Mouse (Mus musculus) hindbrain, embryonic 11.5 days (tissue): ENCODE results near the gene Usp21. TPM values are rescaled to one million over a fixed set of nuclear protein-coding genes. Genes with fewer than 3 reads are reported as not detected.
"Not testable (repeated sequence)": the region's sequence is repeated elsewhere in the genome, so short reads cannot be mapped to it uniquely, and the experiment has no call there.

Experiments used
- ATAC-seq: fragments of 200-750 bp; cut with Nextera tagmentation; 2 replicates; pipeline ENCODE4 v1.8.0; 2017; ENCODE audit warnings: mild to moderate bottlenecking, moderate TSS enrichment, moderate library complexity; ENCODE audit not compliant: low FRiP score
- DNase-seq: peaks from one replicate; pipeline ENCODE4 v3.0.0-alpha.2; 2015; ENCODE audit warnings: low spot score
- H3K27ac ChIP-seq: fragments of 300-500 bp; sonication (generic); 2 replicates; pipeline ENCODE4 v1.5.1; 2014; ENCODE audit warnings: mild to moderate bottlenecking, low read depth, low read length
- H3K27me3 ChIP-seq: fragments of 300-500 bp; sonication (generic); 2 replicates; pipeline ENCODE4 v1.6.1; 2014; ENCODE audit warnings: mild to moderate bottlenecking, low read length, moderate library complexity, mixed read lengths; ENCODE audit not compliant: control insufficient read depth, insufficient read depth
- H3K36me3 ChIP-seq: fragments of 300-500 bp; sonication (generic); 2 replicates; pipeline ENCODE4 v1.6.1; 2014; ENCODE audit warnings: mild to moderate bottlenecking, low read length, moderate library complexity, mixed read lengths; ENCODE audit not compliant: control insufficient read depth, insufficient read depth
- H3K4me1 ChIP-seq: fragments of 300-500 bp; sonication (generic); replicated peaks from 2 replicates; pipeline ENCODE4 v1.6.1; 2014; ENCODE audit warnings: low read length, mixed read lengths; ENCODE audit not compliant: control insufficient read depth, insufficient read depth
- H3K4me2 ChIP-seq: fragments of 300-500 bp; sonication (generic); replicated peaks from 2 replicates; pipeline ENCODE4 v1.6.1; 2014; ENCODE audit warnings: mild to moderate bottlenecking, low read depth, low read length
- H3K4me3 ChIP-seq: fragments of 300-500 bp; sonication (generic); 2 replicates; pipeline ENCODE4 v1.5.1; 2014; ENCODE audit warnings: low read depth, low read length
- H3K9ac ChIP-seq: fragments of 300-500 bp; sonication (generic); 2 replicates; pipeline ENCODE4 v1.6.1; 2014; ENCODE audit warnings: low read depth, low read length
- H3K9me3 ChIP-seq: fragments of 300-500 bp; sonication (generic); 2 replicates; pipeline ENCODE4 v1.6.1; 2016; ENCODE audit warnings: low read length; ENCODE audit not compliant: control insufficient read depth
- WGBS: fragments of 180-500 bp; shearing (Covaris S2); extraction: QIAGEN DNeasy Blood & Tissue Kit; methylation state at CpG from one replicate; pipeline ENCODE4 v1.1.7; 2014; 5-methylcytosine and 5-hydroxymethylcytosine counted together
- polyA plus RNA-seq: library from polyadenylated mRNA; unstranded; fragments of >200 nt; fragmentation: Nextera tagmentation; extraction: Ambion mirVana; gene quantifications from 2 replicates; pipeline ENCODE4 v1.2.1, GENCODE M21; 2014

Gene Usp21
- polyA plus RNA-seq, 1 experiment from 2014 or later, result 82.8 TPM

- H3K9ac ChIP-seq, result peak overlapping the region; percentile 86
- H3K27ac ChIP-seq, result peak overlapping the region; percentile 43
- peak; percentile 99 for DNase-seq
- ATAC-seq, result peak; percentile 90
- peak overlapping the region; percentile 72 for H3K4me3 ChIP-seq
- H3K36me3 ChIP-seq, result 0 out of 2 replicates have a peak, but pooled peaks cover 3% of the 10 kb centered on the region
- H3K4me1 ChIP-seq, result peaks cover 14% of the 10 kb centered on the region
- peak overlapping the region; percentile 78 for H3K4me2 ChIP-seq
- H3K9me3 ChIP-seq, result no peaks in the 10 kb centered on the region
- H3K27me3 ChIP-seq, result no peaks in the 10 kb centered on the region
- WGBS, result 1% methylated on average over 41 of the region's 41 CpGs
Observed at GRCm38 (mm10) chr1:171246709-171247452, 40.9 kb downstream of the Usp21 start.

- Histone ChIP-seq H3K27ac (no peak overlapping the region), H3K9me3 (no peaks in the 10 kb centered on the region), H3K4me3 (no peak overlapping the region), H3K36me3 (0 out of 2 replicates have a peak, but pooled peaks cover 3% of the 10 kb centered on the region), H3K27me3 (no peaks in the 10 kb centered on the region), H3K4me1 (peaks cover 7% of the 10 kb centered on the region; the same call in 1 of the 2 replicates), H3K4me2 (no peak overlapping the region), H3K9ac (no peak overlapping the region)
- ATAC-seq (no peak), DNase-seq (no peak)
- WGBS, result 91% methylated on average over 8 of the region's 8 CpGs
Observed at GRCm38 (mm10) chr1:171245353-171245752, 42.4 kb downstream of the Usp21 start.

GRCm38 (mm10) chr1:171241952-171242351 is 45.8 kb downstream of the Usp21 start:
- not testable (repeated sequence) for H3K9ac ChIP-seq, H3K4me1 ChIP-seq, H3K27ac ChIP-seq, H3K36me3 ChIP-seq, ATAC-seq, H3K27me3 ChIP-seq, H3K4me3 ChIP-seq, H3K9me3 ChIP-seq, H3K4me2 ChIP-seq, DNase-seq
- WGBS, result 86% methylated on average over 12 of the region's 12 CpGs

GRCm38 (mm10) chr1:171240911-171241310 is 46.9 kb downstream of the Usp21 start:
- no peak overlapping the region for H3K9ac ChIP-seq
- peaks cover 11% of the 10 kb centered on the region for H3K36me3 ChIP-seq
- no peaks in the 10 kb centered on the region for H3K9me3 ChIP-seq
- no peak overlapping the region for H3K27ac ChIP-seq
- H3K4me3 ChIP-seq, result no peak overlapping the region
- DNase-seq (no peak), ATAC-seq (no peak)
- no peak overlapping the region for H3K4me2 ChIP-seq
- 92% methylated on average over 10 of the region's 10 CpGs for WGBS
- no peaks in the 10 kb centered on the region for H3K27me3 ChIP-seq
- peaks cover under 1% of the 10 kb centered on the region; the same call in 1 of the 2 replicates for H3K4me1 ChIP-seq

- H3K4me2 ChIP-seq, result no peak overlapping the region
- peaks cover 11% of the 10 kb centered on the region for H3K36me3 ChIP-seq
- no peak overlapping the region for H3K27ac ChIP-seq
- no peak overlapping the region for H3K4me3 ChIP-seq
- H3K4me1 ChIP-seq, result no peaks in the 10 kb centered on the region; the same call in 1 of the 2 replicates
- no peaks in the 10 kb centered on the region for H3K9me3 ChIP-seq
- ATAC-seq (no peak), DNase-seq (no peak)
- H3K27me3 ChIP-seq, result no peaks in the 10 kb centered on the region
- WGBS, result 81% methylated on average over 15 of the region's 15 CpGs
- no peak overlapping the region for H3K9ac ChIP-seq
Observed at GRCm38 (mm10) chr1:171239992-171240744, 47.6 kb downstream of the Usp21 start.

GRCm38 (mm10) chr1:171238463-171238862 is 49.3 kb downstream of the Usp21 start:
- ATAC-seq, result 0 out of 2 replicates have a peak, but pooled peaks have one; percentile 40
- no peak overlapping the region for H3K9ac ChIP-seq
- DNase-seq, result peak; percentile 72
- 75% methylated on average over 14 of the region's 14 CpGs for WGBS
- no peak overlapping the region for H3K27ac ChIP-seq
- H3K27me3 ChIP-seq, result no peaks in the 10 kb centered on the region
- H3K9me3 ChIP-seq, result no peaks in the 10 kb centered on the region
- H3K4me3 ChIP-seq, result no peak overlapping the region
- H3K4me1 ChIP-seq, result no peaks in the 10 kb centered on the region; the same call in 1 of the 2 replicates
- H3K36me3 ChIP-seq, result peaks cover 11% of the 10 kb centered on the region
- no peak overlapping the region for H3K4me2 ChIP-seq

GRCm38 (mm10) chr1:171237438-171237837 is 50.4 kb downstream of the Usp21 start:
- Histone ChIP-seq H3K4me3 (no peak overlapping the region), H3K9me3 (no peaks in the 10 kb centered on the region), H3K4me1 (no peaks in the 10 kb centered on the region), H3K36me3 (peaks cover 8% of the 10 kb centered on the region), H3K4me2 (no peak overlapping the region), H3K27me3 (no peaks in the 10 kb centered on the region), H3K9ac (no peak overlapping the region), H3K27ac (no peak overlapping the region)
- ATAC-seq (no peak), DNase-seq (no peak)
- WGBS, result 86% methylated on average over 6 of the region's 6 CpGs

- WGBS, result 92% methylated on average over 4 of the region's 4 CpGs
- Histone ChIP-seq H3K27me3 (no peaks in the 10 kb centered on the region), H3K36me3 (peaks cover 8% of the 10 kb centered on the region)
Observed at GRCm38 (mm10) chr1:171235791-171236190, 52.0 kb downstream of the Usp21 start.

More at GRCm38 (mm10) chr1:171235791-171236190, 52.0 kb downstream of the Usp21 start:
- Histone ChIP-seq H3K4me1 (no peaks in the 10 kb centered on the region), H3K9me3 (no peaks in the 10 kb centered on the region), H3K4me2 (no peak overlapping the region), H3K4me3 (no peak overlapping the region), H3K9ac (no peak overlapping the region), H3K27ac (no peak overlapping the region)
- no peak for ATAC-seq
- no peak for DNase-seq
